Mouse (Mus musculus): Measurements from ENCODE around the gene Scarf1.

The Scarf1 gene

GRCm38 (mm10) chr11:75566276-75567196 is 53.2 kb downstream of the Scarf1 start:
- no peak for DNase-seq

- DNase-seq, result no peak
Observed at GRCm38 (mm10) chr11:75567346-75568114, 54.2 kb downstream of the Scarf1 start.

GRCm38 (mm10) chr11:75568115-75568511 is 54.8 kb downstream of the Scarf1 start:
- no peak for DNase-seq

GRCm38 (mm10) chr11:75568962-75569361 is 55.6 kb downstream of the Scarf1 start:
- no peak for DNase-seq

- no peak for DNase-seq
Observed at GRCm38 (mm10) chr11:75570375-75571125, 57.2 kb downstream of the Scarf1 start.

GRCm38 (mm10) chr11:75571126-75571990 is 58.0 kb downstream of the Scarf1 start:
- DNase-seq, result no peak

GRCm38 (mm10) chr11:75572301-75572791 is 59.0 kb downstream of the Scarf1 start:
- peak; percentile 58 for DNase-seq

- peak; percentile 94 for DNase-seq
Observed at GRCm38 (mm10) chr11:75572854-75573650, 59.7 kb downstream of the Scarf1 start.

GRCm38 (mm10) chr11:75574378-75575123 is 61.2 kb downstream of the Scarf1 start:
- DNase-seq, result no peak

GRCm38 (mm10) chr11:75575560-75576123 is 62.3 kb downstream of the Scarf1 start:
- no peak for DNase-seq

Data from thymus, postnatal 14 days (tissue).